Mouse (Mus musculus) intestine, embryonic 14.5 days (tissue): Measurements from ENCODE around the gene Lamb2. TPM values are rescaled to one million over a fixed set of nuclear protein-coding genes. Genes with fewer than 3 reads are reported as not detected.
A peak's percentile ranks its signal among the peaks of the same experiment; 100 is the strongest.

Experiments used
- ATAC-seq: fragments of 200-750 bp; cut with Nextera tagmentation; replicated peaks from 2 replicates; pipeline ENCODE4 v1.8.0; 2017; ENCODE audit warnings: low read depth, moderate number of reproducible peaks, moderate TSS enrichment, moderate library complexity; ENCODE audit not compliant: low FRiP score, low TSS enrichment
- DNase-seq: peaks from one replicate; pipeline ENCODE4 v3.0.0-alpha.2; 2018; ENCODE audit warnings: low spot score
- H3K27ac ChIP-seq: fragments of 300-500 bp; sonication (generic); 2 replicates; pipeline ENCODE4 v1.5.1; 2014; ENCODE audit warnings: low read depth, mild to moderate bottlenecking, control low read depth
- H3K27me3 ChIP-seq: fragments of 300-500 bp; sonication (generic); replicated peaks from 2 replicates; pipeline ENCODE4 v1.6.1; 2014; ENCODE audit warnings: low read length, control low read depth; ENCODE audit not compliant: control insufficient read depth, insufficient read depth
- H3K36me3 ChIP-seq: fragments of 300-500 bp; sonication (generic); 2 replicates; pipeline ENCODE4 v1.6.1; 2014; ENCODE audit warnings: low read length, control low read depth; ENCODE audit not compliant: control insufficient read depth, insufficient read depth
- H3K4me1 ChIP-seq: fragments of 300-500 bp; sonication (generic); replicated peaks from 2 replicates; pipeline ENCODE4 v1.6.1; 2014; ENCODE audit warnings: low read length, control low read depth, mixed read lengths; ENCODE audit not compliant: control insufficient read depth, insufficient read depth
- H3K4me2 ChIP-seq: fragments of 300-500 bp; sonication (generic); 2 replicates; pipeline ENCODE4 v1.6.1; 2014; ENCODE audit warnings: low read length
- H3K4me3 ChIP-seq: fragments of 300-500 bp; sonication (generic); 2 replicates; pipeline ENCODE4 v1.5.1; 2014; ENCODE audit warnings: low read depth, low read length, control low read depth, mixed read lengths
- H3K9ac ChIP-seq: fragments of 300-500 bp; sonication (generic); 2 replicates; pipeline ENCODE4 v1.6.1; 2014; ENCODE audit warnings: mild to moderate bottlenecking, low read length
- H3K9me3 ChIP-seq: fragments of 300-500 bp; sonication (generic); 2 replicates; pipeline ENCODE4 v1.6.1; 2016; ENCODE audit warnings: low read length, control low read depth; ENCODE audit not compliant: control insufficient read depth
- WGBS: fragments of 180-500 bp; shearing (Covaris S2); extraction: QIAGEN DNeasy Blood & Tissue Kit; methylation state at CpG from one replicate; pipeline ENCODE4 v1.1.7; 2014; 5-methylcytosine and 5-hydroxymethylcytosine counted together
- polyA plus RNA-seq: library from polyadenylated mRNA; unstranded; fragments of >200 nt; fragmentation: Nextera tagmentation; extraction: Ambion mirVana; gene quantifications from 2 replicates; pipeline ENCODE4 v1.2.1, GENCODE M21; 2014

Lamb2 gene
- polyA plus RNA-seq, 1 experiment from 2014 or later = 32.3 TPM

GRCm38 (mm10) chr9:108508776-108509175, 29.2 kb downstream of the Lamb2 start:
- Histone ChIP-seq H3K4me1 (peaks cover 11% of the 10 kb centered on the region), H3K9me3 (no peaks in the 10 kb centered on the region), H3K4me3 (peak overlapping the region; percentile 78), H3K4me2 (peak overlapping the region; percentile 93), H3K27ac (no peak overlapping the region; the same call in 1 of the 2 replicates), H3K36me3 (peaks cover 43% of the 10 kb centered on the region), H3K27me3 (no peaks in the 10 kb centered on the region), H3K9ac (peak overlapping the region; percentile 73)
- WGBS = 88% methylated on average over 7 of the region's 7 CpGs
- DNase-seq = no peak
- ATAC-seq = no peak

- Histone ChIP-seq H3K4me1 (peaks cover 10% of the 10 kb centered on the region; the same call in 1 of the 2 replicates), H3K36me3 (peaks cover 55% of the 10 kb centered on the region), H3K27me3 (no peaks in the 10 kb centered on the region), H3K4me3 (peak within 1 kb of the TSS; percentile 98), H3K27ac (peak within 1 kb of the TSS; percentile 99), H3K4me2 (peak within 1 kb of the TSS; percentile 74), H3K9me3 (no peaks in the 10 kb centered on the region), H3K9ac (peak within 1 kb of the TSS; percentile 99)
- ATAC-seq (peak; percentile 98), DNase-seq (peak; percentile 95)
- under 1% methylated on average over 55 of the region's 55 CpGs for WGBS
These were observed 37.1 kb downstream of the Lamb2 start, which contains the start of gene Qrich1 for GRCm38 (mm10) chr9:108516380-108517251. Qrich1 (plus strand) TSS chr9:108516806.

GRCm38 (mm10) chr9:108517253-108517930, 37.9 kb downstream of the Lamb2 start:
- no peaks in the 10 kb centered on the region for H3K9me3 ChIP-seq
- H3K4me1 ChIP-seq = peaks cover 10% of the 10 kb centered on the region; the same call in 1 of the 2 replicates
- under 1% methylated on average over 83 of the region's 95 CpGs for WGBS
- DNase-seq = peak; percentile 94
- ATAC-seq = peak; percentile 80
- H3K27ac ChIP-seq = peak overlapping the region; percentile 99
- no peaks in the 10 kb centered on the region for H3K27me3 ChIP-seq
- peak overlapping the region; percentile 73 for H3K4me2 ChIP-seq
- H3K4me3 ChIP-seq = peak overlapping the region; percentile 98
- H3K9ac ChIP-seq = peak overlapping the region; percentile 99
- H3K36me3 ChIP-seq = peaks cover 47% of the 10 kb centered on the region

GRCm38 (mm10) chr9:108517931-108518332, 38.4 kb downstream of the Lamb2 start:
- H3K27ac ChIP-seq = peak overlapping the region; percentile 99
- H3K4me2 ChIP-seq = peak overlapping the region; percentile 73
- H3K9ac ChIP-seq = peak overlapping the region; percentile 99
- H3K4me1 ChIP-seq = peaks cover 10% of the 10 kb centered on the region; the same call in 1 of the 2 replicates
- H3K9me3 ChIP-seq = no peaks in the 10 kb centered on the region
- ATAC-seq (peak; percentile 41), DNase-seq (peak; percentile 87)
- H3K4me3 ChIP-seq = peak overlapping the region; percentile 98
- no peaks in the 10 kb centered on the region for H3K27me3 ChIP-seq
- 0% methylated on average over 13 of the region's 13 CpGs for WGBS
- peaks cover 42% of the 10 kb centered on the region for H3K36me3 ChIP-seq

GRCm38 (mm10) chr9:108521604-108522003, 42.1 kb downstream of the Lamb2 start:
- Histone ChIP-seq H3K4me2 (no peak overlapping the region), H3K27ac (no peak overlapping the region), H3K9ac (no peak overlapping the region), H3K27me3 (no peaks in the 10 kb centered on the region), H3K4me3 (no peak overlapping the region), H3K4me1 (peaks cover 4% of the 10 kb centered on the region; the same call in 1 of the 2 replicates), H3K36me3 (peaks cover 22% of the 10 kb centered on the region; the same call in 1 of the 2 replicates), H3K9me3 (no peaks in the 10 kb centered on the region)
- 79% methylated on average over 2 of the region's 2 CpGs for WGBS
- DNase-seq (no peak), ATAC-seq (no peak)

- no peak for ATAC-seq
- Histone ChIP-seq H3K4me2 (no peak overlapping the region), H3K4me1 (peaks cover 4% of the 10 kb centered on the region; the same call in 1 of the 2 replicates), H3K27me3 (no peaks in the 10 kb centered on the region), H3K4me3 (no peak overlapping the region), H3K9ac (no peak overlapping the region), H3K9me3 (no peaks in the 10 kb centered on the region), H3K27ac (no peak overlapping the region), H3K36me3 (peaks cover 31% of the 10 kb centered on the region; the same call in 1 of the 2 replicates)
- DNase-seq = no peak
- 95% methylated on average over 4 of the region's 4 CpGs for WGBS
These were observed 43.8 kb downstream of the Lamb2 start for GRCm38 (mm10) chr9:108523341-108523740.

GRCm38 (mm10) chr9:108525400-108525799, 45.9 kb downstream of the Lamb2 start:
- Histone ChIP-seq H3K4me3 (no peak overlapping the region), H3K9ac (no peak overlapping the region), H3K27me3 (no peaks in the 10 kb centered on the region), H3K9me3 (no peaks in the 10 kb centered on the region), H3K4me2 (no peak overlapping the region), H3K27ac (no peak overlapping the region), H3K4me1 (no peaks in the 10 kb centered on the region), H3K36me3 (peaks cover 40% of the 10 kb centered on the region)
- ATAC-seq = no peak
- no peak for DNase-seq
- 77% methylated on average over 3 of the region's 3 CpGs for WGBS

GRCm38 (mm10) chr9:108530954-108531353, 51.4 kb downstream of the Lamb2 start:
- 96% methylated on average over 1 of the region's 1 CpGs for WGBS
- no peaks in the 10 kb centered on the region for H3K9me3 ChIP-seq
- H3K27me3 ChIP-seq = no peaks in the 10 kb centered on the region
- no peak overlapping the region for H3K4me2 ChIP-seq
- H3K36me3 ChIP-seq = peaks cover 85% of the 10 kb centered on the region
- no peaks in the 10 kb centered on the region for H3K4me1 ChIP-seq
- ATAC-seq (no peak), DNase-seq (no peak)
- H3K9ac ChIP-seq = no peak overlapping the region
- H3K27ac ChIP-seq = no peak overlapping the region
- no peak overlapping the region for H3K4me3 ChIP-seq
